Mouse (Mus musculus): Measurements from ENCODE around the gene Lmln. TPM values are rescaled to one million over a fixed set of nuclear protein-coding genes. Genes with fewer than 3 reads are reported as not detected.

Lmln gene
- polyA plus RNA-seq, 1 experiment = 0.78 TPM

DNA sequence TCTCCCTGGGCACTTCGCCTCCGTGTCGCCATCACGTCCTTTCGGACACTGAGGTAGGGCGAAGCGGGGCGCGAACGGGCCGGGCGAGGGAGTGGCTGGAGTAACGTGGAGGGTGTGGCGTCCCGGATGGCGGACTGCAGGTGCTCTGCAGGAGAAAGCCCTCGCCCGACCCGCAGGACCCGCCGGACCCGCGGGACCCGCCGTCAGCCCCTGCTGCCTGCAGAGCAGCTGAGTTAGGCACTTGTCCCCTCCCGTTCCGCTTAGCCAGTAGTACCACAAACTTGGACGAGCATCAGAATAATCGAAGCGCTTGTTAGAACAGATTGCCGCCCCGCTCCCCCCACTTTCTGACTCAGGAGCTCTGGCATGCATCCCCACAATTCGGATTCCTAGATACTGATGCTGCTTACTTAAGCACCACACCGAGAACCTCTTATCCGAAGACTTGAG lies 386 bp downstream of the Lmln start:
- H3K4me3 ChIP-seq = peak overlapping the region; percentile 25
- peak overlapping the region; percentile 79 for H3K4me2 ChIP-seq (ENCODE audit: low read depth)
- TF ChIP-seq CEBPB (IDR thresholded peaks at IDR 0.05; ENCODE audit: insufficient read depth, poor library complexity, severe bottlenecking) (no peak), MAX (IDR thresholded peaks at IDR 0.05; ENCODE audit: low read depth) (no peak), POLR2A (IDR thresholded peaks at IDR 0.05; ENCODE audit: insufficient read length, low read depth) (no peak), TCF3 (IDR thresholded peaks at IDR 0.05; ENCODE audit: insufficient read length, low read depth) (no peak), POLR2AphosphoS2 (IDR thresholded peaks at IDR 0.05; ENCODE audit: insufficient read length, low read depth) (no peak), REST (IDR thresholded peaks at IDR 0.05; ENCODE audit: insufficient read depth, insufficient read length) (no peak), USF1 (IDR thresholded peaks at IDR 0.05; ENCODE audit: low read depth) (no peak), MYOD1 (IDR thresholded peaks at IDR 0.05; ENCODE audit: control insufficient read depth in 1 of 3, insufficient read length in 2 of 3, low read depth in 2 of 3) (peak in 1 of 3 experiments; percentile 23)
- H3K27me3 ChIP-seq (ENCODE audit: control insufficient read depth, insufficient read depth, insufficient read length) = no peaks in the 10 kb centered on the region
- H3K36me3 ChIP-seq (ENCODE audit: control insufficient read depth, insufficient read depth) = peaks cover 27% of the 10 kb centered on the region
- peak overlapping the region; percentile 33 for H3ac ChIP-seq (ENCODE audit: control insufficient read depth, insufficient read length)
- H3K79me2 ChIP-seq (ENCODE audit: control insufficient read depth, insufficient read depth) = peaks cover 18% of the 10 kb centered on the region

DNA sequence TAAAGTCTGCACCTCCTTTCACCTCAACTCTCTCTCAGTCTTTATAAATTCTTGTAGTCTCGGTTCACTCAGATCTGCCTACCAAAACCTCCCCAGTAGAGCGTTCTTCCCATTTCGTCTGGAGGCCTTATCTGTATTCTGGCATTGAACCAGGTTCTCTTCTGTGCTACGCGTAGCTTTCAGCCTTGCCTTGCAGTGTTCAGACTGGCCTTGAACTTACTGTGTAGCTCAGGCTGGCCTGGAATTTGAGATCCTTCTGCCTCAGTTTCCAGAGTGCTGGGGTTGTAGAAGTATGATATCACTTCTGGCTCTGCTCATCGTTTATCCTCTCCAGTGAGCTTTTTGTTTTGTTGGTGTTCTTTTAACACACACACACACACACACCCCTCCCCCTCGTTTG lies 946 bp downstream of the Lmln start:
- peak overlapping the region; percentile 33 for H3ac ChIP-seq (ENCODE audit: control insufficient read depth, insufficient read length)
- H3K4me2 ChIP-seq (ENCODE audit: low read depth) = peak overlapping the region; percentile 79
- peak overlapping the region; percentile 25 for H3K4me3 ChIP-seq
- H3K79me2 ChIP-seq (ENCODE audit: control insufficient read depth, insufficient read depth) = peaks cover 13% of the 10 kb centered on the region
- TF ChIP-seq TCF3 (IDR thresholded peaks at IDR 0.05; ENCODE audit: insufficient read length, low read depth) = no peak
- no peak for TF ChIP-seq SRF (IDR thresholded peaks at IDR 0.05; ENCODE audit: control insufficient read depth, insufficient read length, low read depth)
- TF ChIP-seq TCF12 (IDR thresholded peaks at IDR 0.05; ENCODE audit: insufficient read depth, poor library complexity, severe bottlenecking) = no peak
- TF ChIP-seq MYOG (IDR thresholded peaks at IDR 0.05; ENCODE audit: control insufficient read depth in 1 of 3, insufficient read depth in 1 of 3, insufficient read length in 2 of 3, low read depth in 2 of 3) = no peak
- no peak for TF ChIP-seq POLR2AphosphoS2 (IDR thresholded peaks at IDR 0.05; ENCODE audit: insufficient read length, low read depth)
- no peak for TF ChIP-seq MAX (IDR thresholded peaks at IDR 0.05; ENCODE audit: low read depth)
- no peak for TF ChIP-seq E2F4 (IDR thresholded peaks at IDR 0.05; ENCODE audit: insufficient read depth)
- no peak for TF ChIP-seq MYOD1 (IDR thresholded peaks at IDR 0.05; ENCODE audit: control insufficient read depth in 1 of 3, insufficient read length in 2 of 3, low read depth in 2 of 3)
- no peak for TF ChIP-seq REST (IDR thresholded peaks at IDR 0.05; ENCODE audit: insufficient read depth, insufficient read length)
- no peak for TF ChIP-seq CEBPB (IDR thresholded peaks at IDR 0.05; ENCODE audit: insufficient read depth, poor library complexity, severe bottlenecking)
- TF ChIP-seq USF1 (IDR thresholded peaks at IDR 0.05; ENCODE audit: low read depth) = no peak
- peaks cover 22% of the 10 kb centered on the region for H3K36me3 ChIP-seq (ENCODE audit: control insufficient read depth, insufficient read depth)
- H3K27me3 ChIP-seq (ENCODE audit: control insufficient read depth, insufficient read depth, insufficient read length) = no peaks in the 10 kb centered on the region

DNA sequence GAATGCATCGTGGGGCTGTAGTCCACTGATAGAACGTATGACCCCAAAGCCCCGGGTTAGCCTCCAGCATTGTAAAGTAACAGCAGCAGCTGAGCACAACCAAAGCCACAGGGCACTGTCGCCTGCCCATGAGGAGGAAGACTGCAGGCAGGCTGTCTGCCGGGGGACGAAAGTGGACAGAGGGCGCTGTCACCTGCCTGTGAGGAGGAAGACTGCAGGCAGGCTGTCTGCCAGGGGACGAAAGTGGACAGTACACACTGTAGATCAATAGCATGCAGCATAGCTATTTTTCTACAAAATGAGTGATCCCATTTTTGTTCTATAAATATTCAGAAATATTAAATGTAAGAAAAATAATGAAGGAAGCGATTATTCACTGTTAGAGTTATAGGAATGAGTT lies 2.3 kb downstream of the Lmln start:
- H3K4me3 ChIP-seq = no peak overlapping the region
- no peak overlapping the region for H3ac ChIP-seq (ENCODE audit: control insufficient read depth, insufficient read length)
- H3K36me3 ChIP-seq (ENCODE audit: control insufficient read depth, insufficient read depth) = peaks cover 15% of the 10 kb centered on the region
- no peak overlapping the region for H3K4me2 ChIP-seq (ENCODE audit: low read depth)
- no peak for TF ChIP-seq POLR2A (IDR thresholded peaks at IDR 0.05; ENCODE audit: insufficient read length, low read depth)
- no peak for TF ChIP-seq REST (IDR thresholded peaks at IDR 0.05; ENCODE audit: insufficient read depth, insufficient read length)
- TF ChIP-seq MAX (IDR thresholded peaks at IDR 0.05; ENCODE audit: low read depth) = no peak
- TF ChIP-seq TCF12 (IDR thresholded peaks at IDR 0.05; ENCODE audit: insufficient read depth, poor library complexity, severe bottlenecking) = no peak
- TF ChIP-seq TCF3 (IDR thresholded peaks at IDR 0.05; ENCODE audit: insufficient read length, low read depth) = no peak
- TF ChIP-seq CEBPB (IDR thresholded peaks at IDR 0.05; ENCODE audit: insufficient read depth, poor library complexity, severe bottlenecking) = no peak
- no peak for TF ChIP-seq SRF (IDR thresholded peaks at IDR 0.05; ENCODE audit: control insufficient read depth, insufficient read length, low read depth)
- TF ChIP-seq E2F4 (IDR thresholded peaks at IDR 0.05; ENCODE audit: insufficient read depth) = no peak
- no peak for TF ChIP-seq MYOG (IDR thresholded peaks at IDR 0.05; ENCODE audit: control insufficient read depth in 1 of 3, insufficient read depth in 1 of 3, insufficient read length in 2 of 3, low read depth in 2 of 3)
- no peak for TF ChIP-seq POLR2AphosphoS2 (IDR thresholded peaks at IDR 0.05; ENCODE audit: insufficient read length, low read depth)
- no peak for TF ChIP-seq USF1 (IDR thresholded peaks at IDR 0.05; ENCODE audit: low read depth)
- no peak for TF ChIP-seq MYOD1 (IDR thresholded peaks at IDR 0.05; ENCODE audit: control insufficient read depth in 1 of 3, insufficient read length in 2 of 3, low read depth in 2 of 3)
- no peaks in the 10 kb centered on the region for H3K27me3 ChIP-seq (ENCODE audit: control insufficient read depth, insufficient read depth, insufficient read length)
- peaks cover 1% of the 10 kb centered on the region for H3K79me2 ChIP-seq (ENCODE audit: control insufficient read depth, insufficient read depth)

DNA sequence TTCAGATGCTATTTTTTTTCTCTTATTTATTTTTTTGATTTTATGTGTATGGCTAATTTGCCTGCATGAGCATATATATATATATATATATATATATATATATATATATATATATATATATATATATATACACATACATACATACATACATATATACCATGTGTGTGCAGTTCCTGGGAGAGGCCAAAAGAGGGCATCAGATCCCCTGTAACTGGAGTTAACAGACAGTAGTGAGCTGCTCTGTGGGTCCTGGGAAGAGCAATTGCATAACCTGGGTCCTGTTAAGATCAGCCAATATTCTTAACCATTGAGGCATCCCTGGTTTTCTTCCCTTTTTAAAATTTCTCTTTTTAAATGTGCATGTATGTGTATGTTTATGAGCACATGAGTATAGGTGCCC lies 8.6 kb downstream of the Lmln start:
- H3K4me2 ChIP-seq (ENCODE audit: low read depth) = no peak overlapping the region
- no peak overlapping the region for H3ac ChIP-seq (ENCODE audit: control insufficient read depth, insufficient read length)
- H3K27me3 ChIP-seq (ENCODE audit: control insufficient read depth, insufficient read depth, insufficient read length) = no peaks in the 10 kb centered on the region
- no peak for TF ChIP-seq MYOD1 (IDR thresholded peaks at IDR 0.05; ENCODE audit: control insufficient read depth in 1 of 3, insufficient read length in 2 of 3, low read depth in 2 of 3)
- no peak for TF ChIP-seq USF1 (IDR thresholded peaks at IDR 0.05; ENCODE audit: low read depth)
- TF ChIP-seq POLR2AphosphoS2 (IDR thresholded peaks at IDR 0.05; ENCODE audit: insufficient read length, low read depth) = no peak
- TF ChIP-seq TCF3 (IDR thresholded peaks at IDR 0.05; ENCODE audit: insufficient read length, low read depth) = no peak
- no peak for TF ChIP-seq TCF12 (IDR thresholded peaks at IDR 0.05; ENCODE audit: insufficient read depth, poor library complexity, severe bottlenecking)
- TF ChIP-seq MYOG (IDR thresholded peaks at IDR 0.05; ENCODE audit: control insufficient read depth in 1 of 3, insufficient read depth in 1 of 3, insufficient read length in 2 of 3, low read depth in 2 of 3) = no peak
- TF ChIP-seq E2F4 (IDR thresholded peaks at IDR 0.05; ENCODE audit: insufficient read depth) = no peak
- no peak for TF ChIP-seq POLR2A (IDR thresholded peaks at IDR 0.05; ENCODE audit: insufficient read length, low read depth)
- no peak for TF ChIP-seq MAX (IDR thresholded peaks at IDR 0.05; ENCODE audit: low read depth)
- no peaks in the 10 kb centered on the region for H3K79me2 ChIP-seq (ENCODE audit: control insufficient read depth, insufficient read depth)
- no peaks in the 10 kb centered on the region for H3K36me3 ChIP-seq (ENCODE audit: control insufficient read depth, insufficient read depth)
- no peak overlapping the region for H3K4me3 ChIP-seq

Data from myocyte (in vitro differentiated cells).